Comparison of ENCODE assay signal across 14 mouse cellular contexts in the genomic region with DNA sequence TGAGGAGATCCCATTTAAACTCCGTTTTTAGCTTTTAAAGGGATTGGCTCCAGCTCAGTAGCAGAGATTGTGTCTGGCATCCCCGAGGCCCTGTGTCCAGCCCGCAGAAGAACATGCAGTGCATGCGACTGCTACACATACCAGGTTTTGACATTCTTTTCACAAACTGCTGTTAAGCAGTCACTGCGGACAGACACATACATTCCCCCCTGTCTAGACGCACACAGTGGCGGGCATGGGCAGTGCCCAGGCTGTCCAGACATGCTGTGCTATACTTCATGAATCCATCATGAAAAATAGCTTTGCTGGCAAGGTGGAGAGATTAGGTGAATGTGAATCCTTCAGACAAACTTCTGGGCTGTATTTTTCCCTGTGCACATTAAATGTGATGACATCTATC.
"Had no signal": no experiment of that assay in that cellular context is flagged by ENCODE, and none has a peak within 500 bp of the region (broad histone marks: within the 10 kb centered on the region; RNA-seq: fewer than 3 reads in every experiment).

No protein-coding gene starts in this region.

- ATAC-seq: liver, embryonic 12.5 days; midbrain, embryonic 16.5 days had no signal

- H3K27me3 ChIP-seq: limb, embryonic 15.5 days; liver, embryonic 12.5 days; midbrain, embryonic 12.5 days; neural tube, embryonic 13.5 days; stomach, embryonic 15.5 days had no signal

- H3K9ac ChIP-seq: limb, embryonic 15.5 days; liver, embryonic 12.5 days; lung, embryonic 14.5 days; midbrain, embryonic 12.5 days; neural tube, embryonic 13.5 days; stomach, embryonic 15.5 days had no signal

- H3K36me3 ChIP-seq: limb, embryonic 15.5 days; liver, embryonic 12.5 days; midbrain, embryonic 12.5 days; neural tube, embryonic 13.5 days; stomach, embryonic 15.5 days had no signal

- DNase-seq: kidney, postnatal 14 days; left cerebral cortex, postnatal 4 days; lung, embryonic 14.5 days; lung, postnatal 10 days; lung, postnatal 4 days; right cerebral cortex, postnatal 14 days; thymus, adult 2 months; thymus, postnatal 25 days had no signal

- H3K4me2 ChIP-seq: limb, embryonic 15.5 days; liver, embryonic 12.5 days; lung, embryonic 14.5 days; midbrain, embryonic 12.5 days; neural tube, embryonic 13.5 days; stomach, embryonic 15.5 days had no signal

- H3K27ac ChIP-seq: limb, embryonic 15.5 days; liver, embryonic 12.5 days; midbrain, embryonic 12.5 days; neural tube, embryonic 13.5 days; stomach, embryonic 15.5 days had no signal

- H3K4me3 ChIP-seq: limb, embryonic 15.5 days; liver, embryonic 12.5 days; midbrain, embryonic 12.5 days; neural tube, embryonic 13.5 days; stomach, embryonic 15.5 days had no signal

- H3K9me3 ChIP-seq: limb, embryonic 15.5 days; liver, embryonic 12.5 days; midbrain, embryonic 12.5 days; neural tube, embryonic 13.5 days; stomach, embryonic 15.5 days had no signal

- H3K4me1 ChIP-seq: neural tube, embryonic 13.5 days had no signal
